Mouse (Mus musculus) heart, adult 2 months (tissue): ENCODE data around the gene Jaml. TPM values are rescaled to one million over a fixed set of nuclear protein-coding genes. Genes with fewer than 3 reads are reported as not detected.

Experiments used
- DNase-seq, 2 experiments: peaks; one replicate each; pipeline ENCODE4 v3.0.0; 2021
- H3K27ac ChIP-seq: fragments of 200-600 bp; 2 replicates; pipeline ENCODE4 v1.8.1; 2022
- H3K27me3 ChIP-seq: fragments of 200-500 bp; 2 replicates; pipeline ENCODE4 v1.6.1; 2012; ENCODE audit warnings: mild to moderate bottlenecking, low read length, inconsistent platforms, mixed read lengths; ENCODE audit not compliant: control insufficient read depth, insufficient read depth
- H3K36me3 ChIP-seq: fragments of 200-500 bp; 2 replicates; pipeline ENCODE4 v1.6.1; 2012; ENCODE audit warnings: low read length, inconsistent platforms; ENCODE audit not compliant: control insufficient read depth, insufficient read depth
- H3K4me1 ChIP-seq: fragments of 200-500 bp; 2 replicates; pipeline ENCODE4 v1.6.1; 2011; ENCODE audit warnings: low read length; ENCODE audit not compliant: control insufficient read depth, insufficient read depth
- H3K4me3 ChIP-seq: fragments of 200-600 bp; 2 replicates; pipeline ENCODE4 v1.8.1; 2022
- H3K79me2 ChIP-seq: fragments of 200-500 bp; replicated peaks from 2 replicates; pipeline ENCODE4 v1.6.1; 2012; ENCODE audit warnings: mild to moderate bottlenecking, inconsistent platforms, low read length, moderate library complexity, mixed read lengths; ENCODE audit not compliant: control insufficient read depth, insufficient read depth
- H3K9ac ChIP-seq: fragments of 200-500 bp; 2 replicates; pipeline ENCODE4 v1.6.1; 2012; ENCODE audit warnings: low read depth, mild to moderate bottlenecking, control low read depth, inconsistent platforms, low read length, mixed read lengths
- CTCF ChIP-seq: fragments of 200-600 bp; IDR thresholded peaks from 2 replicates; pipeline ENCODE4 v1.8.1; 2022; ENCODE audit warnings: antibody characterized with exemption, mild to moderate bottlenecking, moderate library complexity
- EP300 ChIP-seq: fragments of 200-500 bp; IDR thresholded peaks from 2 replicates; pipeline ENCODE4 v1.6.1; 2011; ENCODE audit warnings: low read depth, low read length, control low read depth; ENCODE audit not compliant: insufficient read depth
- POLR2A ChIP-seq: fragments of 200-500 bp; IDR thresholded peaks from 2 replicates; pipeline ENCODE4 v1.6.1; 2011; ENCODE audit warnings: mild to moderate bottlenecking, low read depth, low read length, control low read depth; ENCODE audit not compliant: insufficient read depth
- WGBS: fragments of 180-500 bp; shearing (Covaris S2); methylation state at CpG from one replicate; pipeline ENCODE4 v1.1.7; 2018; 5-methylcytosine and 5-hydroxymethylcytosine counted together
- intact Hi-C: fragments of 180-260 bp; cut with DNase I; formaldehyde crosslinking; loops from one replicate; pipeline ENCODE4 v1.15.1; 2025
- polyA plus RNA-seq: library from polyadenylated mRNA; depleted of rRNA; stranded (reverse); fragments of >200 nt; gene quantifications from 2 replicates; pipeline ENCODE4 v1.2.3, GENCODE M21; 2012
- total RNA-seq, 2 experiments: library from RNA; stranded (reverse); gene quantifications; 2 replicates each; pipeline ENCODE4 v1.2.3; 2021

The Jaml gene
- total and polyA plus RNA-seq, 3 experiments: 0.14 to 0.29 (median 0.20) TPM

DNA sequence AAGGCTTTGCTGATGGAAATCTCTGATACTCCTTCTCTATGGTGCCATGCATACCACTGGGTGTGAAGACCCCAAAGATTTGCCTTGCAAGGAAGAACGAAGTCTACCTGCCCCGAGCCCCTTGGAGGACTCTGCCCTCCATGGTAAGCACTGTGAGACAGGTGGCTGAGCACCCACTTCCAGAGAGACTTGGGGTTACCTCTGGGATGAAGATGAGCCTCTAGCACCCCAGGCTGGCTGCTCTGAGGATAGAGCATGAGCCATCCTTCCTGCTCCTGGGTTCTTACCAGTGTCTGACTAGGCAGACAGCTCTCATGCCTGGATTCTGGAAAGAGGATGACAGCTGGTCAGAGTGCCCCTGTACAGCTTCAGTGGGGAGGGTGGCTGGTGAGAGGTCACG, 51.1 kb downstream of the Jaml start:
- no peak for TF ChIP-seq POLR2A
- no peak for TF ChIP-seq CTCF
- TF ChIP-seq EP300: no peak
- intact Hi-C loops: loop anchor here (5.0 kb wide), 1 partner anchor 108 kb away; no protein-coding TSS in a partner anchor

DNA sequence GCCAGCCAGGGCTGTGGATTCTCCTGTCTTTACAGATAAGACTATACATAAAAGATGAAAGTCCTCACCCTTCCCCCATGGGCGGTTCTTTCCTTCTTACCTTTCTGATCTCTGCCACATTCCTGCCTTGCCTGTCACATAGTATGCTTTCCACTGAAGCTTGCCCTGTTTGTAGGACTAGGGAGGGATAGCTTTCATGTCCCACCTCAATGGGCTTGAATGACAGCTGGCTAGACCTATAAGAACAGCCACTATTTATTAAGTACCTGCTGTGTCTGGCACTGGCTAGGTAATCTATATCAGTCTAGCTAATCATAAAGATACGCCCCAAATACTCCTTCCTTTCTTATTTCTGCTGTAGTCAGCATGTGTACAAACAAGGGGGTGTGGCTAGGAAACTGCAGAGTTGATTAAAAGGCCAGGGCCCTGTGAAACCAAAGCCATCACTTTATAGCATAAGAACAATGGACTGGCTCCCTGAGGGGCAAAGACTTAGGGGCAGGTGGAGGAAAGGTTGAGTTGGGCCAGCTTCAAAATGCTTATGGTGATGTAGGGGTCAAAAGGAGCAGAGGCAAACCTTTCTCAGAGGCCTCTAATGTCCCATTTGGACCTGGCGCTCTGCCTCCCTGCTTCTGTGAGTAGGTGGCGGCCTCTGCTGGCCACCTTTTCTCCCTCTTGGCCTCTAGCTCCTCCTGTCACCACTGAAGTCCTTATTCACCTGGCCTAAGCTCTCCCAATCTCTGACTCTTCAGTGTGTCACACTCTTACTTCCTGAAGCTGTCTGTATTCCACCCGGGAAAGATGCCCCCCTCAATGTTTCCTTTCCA, 54.7 kb downstream of the Jaml start:
- peaks cover 3% of the 10 kb centered on the region for H3K27me3 ChIP-seq
- intact Hi-C loops: loop anchor here (5.0 kb wide), 1 partner anchor 111 kb away; no protein-coding TSS in a partner anchor
- H3K9ac ChIP-seq: no peak overlapping the region
- no peaks in the 10 kb centered on the region for H3K79me2 ChIP-seq
- no peaks in the 10 kb centered on the region for H3K36me3 ChIP-seq
- 0 out of 2 replicates have a peak, but pooled peaks have one; percentile 28 for TF ChIP-seq EP300
- TF ChIP-seq POLR2A: no peak
- peak; percentile 76 for TF ChIP-seq CTCF
- DNase-seq: peak; percentile 57 to 68
- H3K4me1 ChIP-seq: no peaks in the 10 kb centered on the region
- no peak overlapping the region for H3K4me3 ChIP-seq
- WGBS: 29% methylated on average over 5 of the region's 5 CpGs
- no peak overlapping the region for H3K27ac ChIP-seq

More for the DNA sequence above, 51.1 kb downstream of the Jaml start:
- no peaks in the 10 kb centered on the region for H3K79me2 ChIP-seq
- H3K27ac ChIP-seq: no peak overlapping the region
- no peaks in the 10 kb centered on the region; the same call in 1 of the 2 replicates for H3K27me3 ChIP-seq
- no peaks in the 10 kb centered on the region for H3K36me3 ChIP-seq
- no peak overlapping the region for H3K9ac ChIP-seq
- no peak overlapping the region for H3K4me3 ChIP-seq
- no peaks in the 10 kb centered on the region for H3K4me1 ChIP-seq
- 67% methylated on average over 3 of the region's 3 CpGs for WGBS
- no peak for DNase-seq

DNA sequence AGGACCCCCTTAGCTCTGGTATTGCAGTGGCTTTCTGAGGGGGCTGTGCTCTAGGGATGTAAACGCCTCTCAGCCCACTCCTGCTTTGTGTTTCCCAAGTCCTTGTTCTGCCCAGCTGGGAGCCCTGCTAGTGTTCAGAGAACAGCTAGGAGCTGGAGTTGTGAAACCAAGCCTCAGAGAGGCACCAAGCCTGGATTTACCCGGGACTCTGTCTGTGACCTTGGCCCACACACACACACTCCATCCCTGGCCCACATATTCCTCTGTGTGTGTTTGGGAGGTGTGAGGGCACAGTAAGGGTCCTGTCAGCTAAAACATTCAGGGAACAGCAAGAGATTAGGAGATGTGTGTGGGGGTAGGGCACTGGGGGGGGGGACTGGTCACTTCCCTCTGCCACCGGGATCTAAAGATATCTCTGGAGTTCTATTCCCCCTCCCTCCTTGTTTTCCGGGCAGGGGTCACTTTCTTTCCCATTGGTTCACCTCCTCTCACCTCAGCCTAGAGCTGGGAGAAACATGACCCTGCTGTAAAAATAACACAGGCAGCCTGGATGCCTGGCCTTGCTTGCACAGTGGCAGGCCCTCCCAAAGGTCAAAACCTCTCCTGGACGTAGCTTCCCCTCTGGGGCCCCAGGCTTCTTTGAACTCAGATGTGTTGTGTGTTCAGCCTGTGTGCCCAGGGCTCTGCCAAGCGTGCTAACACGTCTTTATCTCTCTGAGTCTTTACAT, 57.6 kb downstream of the Jaml start:
- Histone ChIP-seq H3K9ac (no peak overlapping the region), H3K79me2 (no peaks in the 10 kb centered on the region), H3K27ac (peak overlapping the region; percentile 12; the same call in 1 of the 2 replicates), H3K27me3 (peaks cover 3% of the 10 kb centered on the region), H3K36me3 (no peaks in the 10 kb centered on the region), H3K4me3 (no peak overlapping the region), H3K4me1 (no peaks in the 10 kb centered on the region)
- intact Hi-C loops: loop anchor here (5.0 kb wide), 1 partner anchor 89 kb away; no protein-coding TSS in a partner anchor
- 22% methylated on average over 7 of the region's 7 CpGs for WGBS
- no peak for DNase-seq
- TF ChIP-seq CTCF (no peak), EP300 (no peak), POLR2A (no peak)

DNA sequence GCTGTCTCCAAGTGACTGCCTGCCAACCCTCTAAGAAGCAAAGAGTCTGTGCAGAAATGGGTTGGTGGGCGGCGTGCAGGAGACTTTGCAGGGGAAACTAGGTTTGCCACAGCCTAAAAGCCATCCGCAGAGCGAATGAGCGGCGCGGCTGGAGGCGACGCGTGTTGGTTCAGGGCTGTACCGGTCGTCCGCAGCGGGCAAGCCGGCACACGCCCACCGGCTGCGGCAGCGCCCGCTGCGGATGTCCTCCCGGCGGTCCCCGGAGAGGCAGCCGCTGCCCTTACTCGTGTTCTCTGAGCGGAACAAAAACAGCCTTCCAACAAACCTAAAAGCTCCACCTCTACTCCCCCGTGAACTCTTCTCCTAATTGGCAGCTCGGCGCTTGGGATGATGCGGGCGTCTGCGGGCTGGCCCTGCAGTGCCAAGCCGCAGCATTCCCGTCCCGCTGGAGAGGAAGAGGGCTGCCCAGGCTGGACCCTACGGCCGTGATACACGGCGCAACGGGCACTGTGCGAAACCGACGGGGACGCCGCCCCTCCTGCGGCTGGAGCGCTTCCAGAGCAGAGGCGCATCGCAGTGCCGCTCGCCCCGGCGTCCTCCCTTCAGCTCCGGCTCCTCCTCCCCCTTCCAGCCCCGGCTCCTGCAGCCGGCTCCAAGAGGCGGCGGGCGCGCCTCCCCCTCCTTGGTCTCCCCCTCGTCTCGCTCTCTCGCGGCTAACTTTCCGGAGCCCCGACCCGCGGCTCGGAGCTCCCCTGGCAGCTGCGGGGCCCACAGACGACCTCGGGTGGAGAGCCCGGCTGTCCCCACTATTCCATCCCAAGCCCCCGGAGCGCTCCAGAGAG, 59.4 kb downstream of the Jaml start, which contains the start of gene Scn4b:
Gene Scn4b (plus strand): TSS at position 205 of the 842 bp plus-strand sequence.
- no peaks in the 10 kb centered on the region for H3K4me1 ChIP-seq
- H3K9ac ChIP-seq: peak within 1 kb of the TSS; percentile 60
- peak within 1 kb of the TSS; percentile 52 for H3K4me3 ChIP-seq
- DNase-seq: peak; percentile 59 to 65
- intact Hi-C loops: loop anchor here (5.0 kb wide), 1 partner anchor 91 kb away; no protein-coding TSS in a partner anchor
- 2% methylated on average over 76 of the region's 76 CpGs for WGBS
- H3K27me3 ChIP-seq: peaks cover 3% of the 10 kb centered on the region
- TF ChIP-seq EP300 (no peak), CTCF (no peak), POLR2A (no peak)
- peak within 1 kb of the TSS; percentile 3; the same call in 1 of the 2 replicates for H3K27ac ChIP-seq
- H3K36me3 ChIP-seq: no peaks in the 10 kb centered on the region
- H3K79me2 ChIP-seq: no peaks in the 10 kb centered on the region

DNA sequence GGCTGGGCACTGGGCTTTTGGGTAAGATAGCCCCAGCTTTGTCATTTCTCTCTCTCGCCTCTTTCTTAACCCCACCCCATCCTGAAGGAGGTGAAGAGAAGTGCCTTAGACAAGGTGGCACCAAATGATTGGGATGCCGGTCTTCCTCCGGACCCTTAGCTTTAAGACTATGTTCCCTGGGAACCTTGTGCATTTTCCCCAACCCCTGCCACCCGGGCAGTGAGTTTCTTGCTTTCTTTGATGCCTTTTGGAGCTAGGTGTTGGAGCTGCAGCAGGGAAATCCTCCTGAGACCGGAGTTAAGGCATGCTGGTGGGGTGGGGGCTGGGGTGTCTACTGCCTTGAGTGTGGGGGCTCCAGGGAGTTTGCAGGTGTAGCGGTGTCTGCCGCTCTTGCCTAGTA, 60.1 kb downstream of the Jaml start:
- H3K36me3 ChIP-seq: no peaks in the 10 kb centered on the region
- H3K4me3 ChIP-seq: peak overlapping the region; percentile 52
- WGBS: 21% methylated on average over 7 of the region's 7 CpGs
- no peak overlapping the region; the same call in 1 of the 2 replicates for H3K9ac ChIP-seq
- peaks cover 3% of the 10 kb centered on the region for H3K27me3 ChIP-seq
- H3K27ac ChIP-seq: no peak overlapping the region
- intact Hi-C loops: loop anchor here (5.0 kb wide), 1 partner anchor 92 kb away; no protein-coding TSS in a partner anchor
- TF ChIP-seq EP300: no peak
- no peak for TF ChIP-seq CTCF
- no peak for TF ChIP-seq POLR2A
- H3K4me1 ChIP-seq: no peaks in the 10 kb centered on the region
- no peak for DNase-seq
- no peaks in the 10 kb centered on the region for H3K79me2 ChIP-seq
